Mouse (Mus musculus): Measurements from ENCODE around the gene Trpm3. TPM values are rescaled to one million over a fixed set of nuclear protein-coding genes. Genes with fewer than 3 reads are reported as not detected.

Trpm3 gene
- polyA plus RNA-seq, 1 experiment: 53.1 TPM

GRCm38 (mm10) chr19:22624801-22625513, 486.1 kb downstream of the Trpm3 start:
- TF ChIP-seq POLR2A (IDR thresholded peaks at IDR 0.05; ENCODE audit: borderline replicate concordance, insufficient read depth, low read length) (no peak), CTCF (IDR thresholded peaks at IDR 0.05; ENCODE audit: borderline replicate concordance, insufficient read depth, low read depth, low read length) (no peak)
- Histone ChIP-seq H3K27ac (ENCODE audit: insufficient read depth, low read length) (no peak overlapping the region; the same call in 1 of the 2 replicates), H3K27me3 (ENCODE audit: control insufficient read depth, insufficient read depth, low read length) (no peaks in the 10 kb centered on the region), H3K4me1 (ENCODE audit: control insufficient read depth, insufficient read depth, low read length) (peaks cover 12% of the 10 kb centered on the region; the same call in 1 of the 2 replicates), H3K4me3 (replicated peaks; ENCODE audit: insufficient read depth, low read depth, low read length) (no peak overlapping the region)
- DNase-seq: peak in 1 of 2 experiments; percentile 52
- whole genome bisulfite sequencing: 40% methylated on average over 3 of the region's 3 CpGs

- peaks cover 16% of the 10 kb centered on the region; the same call in 1 of the 2 replicates for H3K4me1 ChIP-seq (ENCODE audit: control insufficient read depth, insufficient read depth, low read length)
- no peaks in the 10 kb centered on the region for H3K27me3 ChIP-seq (ENCODE audit: control insufficient read depth, insufficient read depth, low read length)
- WGBS: 57% methylated on average over 3 of the region's 3 CpGs
- no peak overlapping the region for H3K4me3 ChIP-seq (replicated peaks; ENCODE audit: insufficient read depth, low read depth, low read length)
- H3K27ac ChIP-seq (ENCODE audit: insufficient read depth, low read length): no peak overlapping the region
- DNase-seq: peak in 1 of 2 experiments; percentile 65
- TF ChIP-seq CTCF (IDR thresholded peaks at IDR 0.05; ENCODE audit: borderline replicate concordance, insufficient read depth, low read depth, low read length) (no peak), POLR2A (IDR thresholded peaks at IDR 0.05; ENCODE audit: borderline replicate concordance, insufficient read depth, low read length) (no peak)
Measured at GRCm38 (mm10) chr19:22628878-22629277, 490.0 kb downstream of the Trpm3 start.

- Histone ChIP-seq H3K27me3 (ENCODE audit: control insufficient read depth, insufficient read depth, low read length) (no peaks in the 10 kb centered on the region), H3K4me3 (replicated peaks; ENCODE audit: insufficient read depth, low read depth, low read length) (no peak overlapping the region), H3K4me1 (ENCODE audit: control insufficient read depth, insufficient read depth, low read length) (peaks cover 13% of the 10 kb centered on the region; the same call in 1 of the 2 replicates), H3K27ac (ENCODE audit: insufficient read depth, low read length) (peak overlapping the region; percentile 4; the same call in 1 of the 2 replicates)
- TF ChIP-seq CTCF (IDR thresholded peaks at IDR 0.05; ENCODE audit: borderline replicate concordance, insufficient read depth, low read depth, low read length): peak; percentile 40; the same call in 1 of the 2 replicates
- no peak for TF ChIP-seq POLR2A (IDR thresholded peaks at IDR 0.05; ENCODE audit: borderline replicate concordance, insufficient read depth, low read length)
- 88% methylated on average over 6 of the region's 6 CpGs for WGBS
- DNase-seq: peak in 1 of 2 experiments; percentile 49
Measured at GRCm38 (mm10) chr19:22631316-22631715, 492.5 kb downstream of the Trpm3 start.

GRCm38 (mm10) chr19:22635635-22636034, 496.8 kb downstream of the Trpm3 start:
- Histone ChIP-seq H3K27ac (ENCODE audit: insufficient read depth, low read length) (peak overlapping the region; percentile 14; the same call in 1 of the 2 replicates), H3K27me3 (ENCODE audit: control insufficient read depth, insufficient read depth, low read length) (no peaks in the 10 kb centered on the region), H3K4me1 (ENCODE audit: control insufficient read depth, insufficient read depth, low read length) (peaks cover 28% of the 10 kb centered on the region; the same call in 1 of the 2 replicates), H3K4me3 (replicated peaks; ENCODE audit: insufficient read depth, low read depth, low read length) (no peak overlapping the region)
- TF ChIP-seq POLR2A (IDR thresholded peaks at IDR 0.05; ENCODE audit: borderline replicate concordance, insufficient read depth, low read length) (no peak), CTCF (IDR thresholded peaks at IDR 0.05; ENCODE audit: borderline replicate concordance, insufficient read depth, low read depth, low read length) (no peak)
- no peak for DNase-seq
- 15% methylated on average over 10 of the region's 10 CpGs for WGBS

GRCm38 (mm10) chr19:22637786-22638185, 498.9 kb downstream of the Trpm3 start:
- 50% methylated on average over 2 of the region's 2 CpGs for WGBS
- Histone ChIP-seq H3K4me1 (ENCODE audit: control insufficient read depth, insufficient read depth, low read length) (peaks cover 30% of the 10 kb centered on the region; the same call in 1 of the 2 replicates), H3K27ac (ENCODE audit: insufficient read depth, low read length) (no peak overlapping the region; the same call in 1 of the 2 replicates), H3K4me3 (replicated peaks; ENCODE audit: insufficient read depth, low read depth, low read length) (no peak overlapping the region), H3K27me3 (ENCODE audit: control insufficient read depth, insufficient read depth, low read length) (no peaks in the 10 kb centered on the region)
- peak in 1 of 2 experiments; percentile 63 for DNase-seq
- TF ChIP-seq CTCF (IDR thresholded peaks at IDR 0.05; ENCODE audit: borderline replicate concordance, insufficient read depth, low read depth, low read length) (no peak; the same call in 1 of the 2 replicates), POLR2A (IDR thresholded peaks at IDR 0.05; ENCODE audit: borderline replicate concordance, insufficient read depth, low read length) (no peak)

- DNase-seq: peak; percentile 63 to 94
- WGBS: 10% methylated on average over 3 of the region's 3 CpGs
Measured at GRCm38 (mm10) chr19:22638394-22638954, 499.6 kb downstream of the Trpm3 start.

GRCm38 (mm10) chr19:22642124-22642523, 503.3 kb downstream of the Trpm3 start:
- peaks cover 20% of the 10 kb centered on the region; the same call in 1 of the 2 replicates for H3K4me1 ChIP-seq (ENCODE audit: control insufficient read depth, insufficient read depth, low read length)
- 41% methylated on average over 2 of the region's 2 CpGs for WGBS
- 0 out of 2 replicates have a peak overlapping the region, but pooled peaks have one; percentile 55 for H3K27ac ChIP-seq (ENCODE audit: insufficient read depth, low read length)
- DNase-seq: no peak
- H3K4me3 ChIP-seq (replicated peaks; ENCODE audit: insufficient read depth, low read depth, low read length): no peak overlapping the region
- TF ChIP-seq POLR2A (IDR thresholded peaks at IDR 0.05; ENCODE audit: borderline replicate concordance, insufficient read depth, low read length): no peak
- TF ChIP-seq CTCF (IDR thresholded peaks at IDR 0.05; ENCODE audit: borderline replicate concordance, insufficient read depth, low read depth, low read length): no peak
- H3K27me3 ChIP-seq (ENCODE audit: control insufficient read depth, insufficient read depth, low read length): no peaks in the 10 kb centered on the region

More at GRCm38 (mm10) chr19:22638394-22638954, 499.6 kb downstream of the Trpm3 start:
- Histone ChIP-seq H3K27ac (ENCODE audit: insufficient read depth, low read length) (no peak overlapping the region), H3K4me3 (replicated peaks; ENCODE audit: insufficient read depth, low read depth, low read length) (no peak overlapping the region), H3K27me3 (ENCODE audit: control insufficient read depth, insufficient read depth, low read length) (no peaks in the 10 kb centered on the region), H3K4me1 (ENCODE audit: control insufficient read depth, insufficient read depth, low read length) (peaks cover 30% of the 10 kb centered on the region; the same call in 1 of the 2 replicates)
- TF ChIP-seq POLR2A (IDR thresholded peaks at IDR 0.05; ENCODE audit: borderline replicate concordance, insufficient read depth, low read length): no peak
- TF ChIP-seq CTCF (IDR thresholded peaks at IDR 0.05; ENCODE audit: borderline replicate concordance, insufficient read depth, low read depth, low read length): no peak

Measured in cerebellum, adult 2 months (tissue).